Mouse (Mus musculus) erythroblast, embryonic 14.5 days (primary cell): ENCODE results near the gene Dennd4c. TPM values are rescaled to one million over a fixed set of nuclear protein-coding genes. Genes with fewer than 3 reads are reported as not detected.

Experiments used
- H3K27me3 ChIP-seq: 2 replicates; pipeline ENCODE4 v1.6.1; 2012; ENCODE audit warnings: inconsistent platforms; ENCODE audit not compliant: control insufficient read depth
- H3K36me3 ChIP-seq: 2 replicates; pipeline ENCODE4 v1.6.1; 2012; ENCODE audit warnings: mild to moderate bottlenecking, inconsistent platforms; ENCODE audit not compliant: control insufficient read depth
- H3K4me1 ChIP-seq: 2 replicates; pipeline ENCODE4 v1.6.1; 2012; ENCODE audit warnings: inconsistent platforms; ENCODE audit not compliant: control insufficient read depth
- H3K4me3 ChIP-seq: replicated peaks from 2 replicates; pipeline ENCODE3; 2012; ENCODE audit warnings: moderate library complexity, mild to moderate bottlenecking, inconsistent platforms
- H3K9me3 ChIP-seq: 2 replicates; pipeline ENCODE4 v1.6.1; 2012; ENCODE audit warnings: low read length, inconsistent platforms, mixed read lengths; ENCODE audit not compliant: control insufficient read depth
- GATA1 ChIP-seq: IDR thresholded peaks from 2 replicates; pipeline ENCODE4 v1.6.1; 2012; ENCODE audit warnings: low read length, inconsistent platforms, mixed read lengths
- TAL1 ChIP-seq: IDR thresholded peaks from 3 replicates; pipeline ENCODE4 v1.6.1; 2012; ENCODE audit warnings: low read length, inconsistent platforms, mixed read lengths
- polyA plus RNA-seq: library from polyadenylated mRNA; stranded (reverse); fragments of >175 nt; gene quantifications from 2 replicates; pipeline ENCODE4 v1.2.3, GENCODE M21; 2012

The Dennd4c gene
- polyA plus RNA-seq, 1 experiment = 0.13 TPM

DNA sequence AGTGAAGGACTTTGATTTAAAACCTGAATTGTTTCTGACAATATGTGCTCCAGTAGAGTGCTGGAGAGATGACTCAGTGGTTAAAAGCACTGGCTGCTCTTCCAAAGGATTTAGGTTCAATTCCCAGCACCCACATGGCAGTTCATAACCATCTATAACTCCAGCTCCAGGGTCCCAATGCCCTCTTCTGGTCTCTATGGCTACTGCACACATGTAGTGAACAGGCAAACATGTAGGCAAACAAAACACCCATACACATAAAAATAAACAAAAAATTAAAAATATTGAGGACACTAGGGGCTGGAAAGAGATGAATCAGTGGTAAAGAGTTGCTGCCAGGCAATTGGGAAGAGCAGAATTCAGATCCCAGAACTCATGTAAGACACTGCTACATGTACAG lies 123.6 kb downstream of the Dennd4c start:
- Histone ChIP-seq H3K4me3 (no peak overlapping the region), H3K27me3 (peaks cover 48% of the 10 kb centered on the region), H3K36me3 (no peaks in the 10 kb centered on the region), H3K4me1 (peaks cover 15% of the 10 kb centered on the region), H3K9me3 (peaks cover 6% of the 10 kb centered on the region; the same call in 1 of the 2 replicates)
- TF ChIP-seq GATA1 = no peak
- no peak for TF ChIP-seq TAL1

- H3K4me3 ChIP-seq = no peak overlapping the region
- H3K27me3 ChIP-seq = peaks cover 47% of the 10 kb centered on the region
- H3K4me1 ChIP-seq = peaks cover 15% of the 10 kb centered on the region
- TF ChIP-seq TAL1 (no peak), GATA1 (no peak)
- peaks cover 6% of the 10 kb centered on the region; the same call in 1 of the 2 replicates for H3K9me3 ChIP-seq
- no peaks in the 10 kb centered on the region for H3K36me3 ChIP-seq
These were observed 124.7 kb downstream of the Dennd4c start for GRCm38 (mm10) chr4:86873072-86873471.

DNA sequence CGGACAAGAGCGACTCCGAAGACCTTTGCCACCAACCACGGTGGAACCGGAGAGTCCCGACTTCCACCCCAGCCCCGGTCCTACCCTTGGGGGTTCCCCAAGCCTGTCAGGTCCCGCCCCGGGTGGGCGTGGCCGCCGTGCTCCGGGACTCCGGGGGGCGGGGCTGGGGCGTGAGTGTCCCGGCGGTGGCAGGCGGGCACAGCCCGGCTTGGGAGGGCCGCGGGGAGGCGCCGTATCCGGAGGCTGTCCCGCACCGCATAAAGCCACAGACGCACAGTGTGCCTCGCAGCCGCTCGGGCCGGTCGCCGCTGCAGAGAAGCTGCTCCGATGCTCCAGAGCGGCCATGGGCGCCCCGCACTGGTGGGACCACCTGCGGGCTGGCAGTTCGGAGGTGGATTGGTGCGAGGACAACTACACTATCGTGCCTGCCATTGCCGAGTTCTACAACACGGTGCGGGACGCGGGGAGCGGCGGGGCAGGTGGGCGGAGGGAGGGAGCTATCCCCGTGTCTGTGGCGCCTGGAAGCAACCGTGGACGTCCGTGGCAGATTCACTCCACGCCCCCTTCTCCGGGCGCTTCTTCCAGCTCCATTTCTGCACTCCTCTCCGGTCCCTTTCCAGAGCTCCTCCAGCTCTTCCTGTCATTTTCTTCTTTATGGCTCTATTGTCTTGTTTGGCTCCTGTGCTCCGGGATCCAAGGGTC lies 125.9 kb downstream of the Dennd4c start, which contains the start of gene Acer2:
Acer2 (plus strand) TSS at position 251 of the 702 bp plus-strand sequence.
- peaks cover 17% of the 10 kb centered on the region for H3K4me1 ChIP-seq
- peaks cover 45% of the 10 kb centered on the region for H3K27me3 ChIP-seq
- peaks cover 6% of the 10 kb centered on the region; the same call in 1 of the 2 replicates for H3K9me3 ChIP-seq
- TF ChIP-seq TAL1 (no peak), GATA1 (no peak)
- H3K4me3 ChIP-seq = peak within 1 kb of the TSS; percentile 72
- no peaks in the 10 kb centered on the region for H3K36me3 ChIP-seq

DNA sequence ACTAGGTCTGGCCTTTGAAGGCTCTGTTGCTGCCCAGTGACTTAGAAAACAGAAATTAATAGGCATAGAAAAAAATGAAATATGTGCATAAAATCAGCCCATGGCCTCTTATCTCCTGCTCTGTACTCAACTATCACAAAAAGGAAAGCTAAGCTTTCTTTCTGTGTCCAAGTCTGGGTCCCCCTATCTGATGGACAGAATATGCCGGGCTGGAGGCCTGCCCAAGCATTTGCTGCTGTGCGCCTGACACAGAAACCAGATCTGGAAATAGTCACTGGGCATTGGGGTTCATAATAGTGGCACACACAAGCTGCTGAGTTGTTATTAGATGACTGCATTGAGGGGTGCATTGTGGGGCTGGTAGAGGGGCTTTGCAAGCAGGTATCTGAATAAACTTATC lies 131.1 kb downstream of the Dennd4c start:
- no peaks in the 10 kb centered on the region for H3K9me3 ChIP-seq
- peaks cover 7% of the 10 kb centered on the region for H3K4me1 ChIP-seq
- TF ChIP-seq GATA1 = no peak
- TF ChIP-seq TAL1 = no peak
- no peaks in the 10 kb centered on the region for H3K36me3 ChIP-seq
- H3K4me3 ChIP-seq = no peak overlapping the region
- peaks cover 23% of the 10 kb centered on the region for H3K27me3 ChIP-seq

- Histone ChIP-seq H3K27me3 (peaks cover 6% of the 10 kb centered on the region), H3K4me3 (no peak overlapping the region), H3K36me3 (no peaks in the 10 kb centered on the region), H3K4me1 (peaks cover 13% of the 10 kb centered on the region), H3K9me3 (no peaks in the 10 kb centered on the region)
- TF ChIP-seq GATA1 (no peak), TAL1 (no peak)
These were observed 132.8 kb downstream of the Dennd4c start for GRCm38 (mm10) chr4:86881178-86881577.

- Histone ChIP-seq H3K4me3 (no peak overlapping the region), H3K36me3 (no peaks in the 10 kb centered on the region), H3K9me3 (no peaks in the 10 kb centered on the region), H3K27me3 (peaks cover 2% of the 10 kb centered on the region; the same call in 1 of the 2 replicates), H3K4me1 (peaks cover 24% of the 10 kb centered on the region)
- no peak for TF ChIP-seq TAL1
- TF ChIP-seq GATA1 = no peak
These were observed 134.1 kb downstream of the Dennd4c start for GRCm38 (mm10) chr4:86882413-86882812.

DNA sequence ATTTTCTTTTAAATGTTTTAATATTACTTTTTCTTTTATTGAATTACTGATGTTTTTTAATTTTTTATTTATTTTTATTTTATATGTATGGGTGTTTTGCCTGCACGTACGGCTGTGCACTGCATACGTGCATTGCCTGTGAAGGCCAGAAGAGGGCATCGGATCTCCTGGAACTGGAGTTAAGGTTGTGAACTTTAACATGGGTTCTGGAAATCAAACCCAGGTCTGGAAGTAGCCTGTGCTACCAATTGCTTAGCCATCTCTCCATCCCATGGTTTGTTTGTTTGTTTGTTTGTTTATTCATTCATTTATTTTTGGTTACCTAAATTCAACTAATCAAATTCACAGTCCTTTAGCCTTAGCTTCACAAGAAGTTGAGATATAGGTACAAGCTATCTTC lies 136.6 kb downstream of the Dennd4c start:
- Histone ChIP-seq H3K4me3 (no peak overlapping the region), H3K36me3 (no peaks in the 10 kb centered on the region), H3K9me3 (no peaks in the 10 kb centered on the region), H3K27me3 (peaks cover 2% of the 10 kb centered on the region; the same call in 1 of the 2 replicates), H3K4me1 (peaks cover 23% of the 10 kb centered on the region)
- no peak for TF ChIP-seq GATA1
- TF ChIP-seq TAL1 = no peak

GRCm38 (mm10) chr4:86885790-86886159 lies 137.4 kb downstream of the Dennd4c start:
- H3K27me3 ChIP-seq = no peaks in the 10 kb centered on the region
- no peak for TF ChIP-seq GATA1
- TF ChIP-seq TAL1 = no peak
- peaks cover 23% of the 10 kb centered on the region for H3K4me1 ChIP-seq
- H3K36me3 ChIP-seq = no peaks in the 10 kb centered on the region
- peak overlapping the region; percentile 64 for H3K4me3 ChIP-seq
- no peaks in the 10 kb centered on the region for H3K9me3 ChIP-seq

DNA sequence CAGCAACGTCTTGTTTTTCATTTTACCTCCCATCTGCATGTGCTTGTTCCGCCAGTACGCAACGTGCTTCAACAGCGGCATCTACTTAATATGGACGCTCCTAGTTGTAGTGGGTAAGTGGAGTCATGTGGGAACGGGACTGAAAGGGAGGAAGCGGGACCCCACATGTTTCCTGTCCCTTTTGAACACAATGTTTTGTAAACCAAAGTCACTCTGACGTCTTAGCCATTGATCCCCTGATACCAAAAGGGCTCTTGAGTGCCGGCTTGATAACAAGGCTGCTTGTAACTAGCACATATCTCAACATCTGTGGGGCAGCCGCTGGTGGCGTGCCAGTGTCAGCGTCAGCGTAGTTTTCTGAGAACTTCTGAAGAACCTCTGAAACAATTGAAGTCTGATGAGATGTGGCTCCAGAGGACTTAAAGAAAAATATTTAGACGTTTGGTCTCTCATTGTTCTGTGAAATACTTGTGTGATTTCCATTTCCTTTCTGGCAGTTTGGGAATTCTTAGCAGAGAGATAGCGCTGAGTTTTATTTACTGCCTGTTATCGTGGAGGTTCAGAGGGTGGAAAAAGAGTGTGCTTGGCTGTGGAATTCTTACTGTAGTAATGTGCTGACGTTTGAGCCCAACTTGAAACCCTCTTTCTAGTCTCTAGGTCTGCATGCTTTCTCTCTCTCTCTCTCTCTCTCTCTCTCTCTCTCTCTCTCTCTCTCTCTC lies 138.0 kb downstream of the Dennd4c start:
- H3K27me3 ChIP-seq = no peaks in the 10 kb centered on the region
- peak; percentile 70 for TF ChIP-seq GATA1
- TF ChIP-seq TAL1 = no peak
- no peaks in the 10 kb centered on the region for H3K9me3 ChIP-seq
- no peaks in the 10 kb centered on the region for H3K36me3 ChIP-seq
- peaks cover 23% of the 10 kb centered on the region for H3K4me1 ChIP-seq
- peak overlapping the region; percentile 64 for H3K4me3 ChIP-seq
